Mouse (Mus musculus) brain, embryonic 14.5 days (tissue): ENCODE measurements around the gene Padi4.

Experiments
- CTCF ChIP-seq: fragments of 200-500 bp; IDR thresholded peaks from 2 replicates; pipeline ENCODE4 v1.5.1; 2012; ENCODE audit warnings: inconsistent platforms, mild to moderate bottlenecking, moderate library complexity, borderline replicate concordance; ENCODE audit not compliant: insufficient read depth, insufficient read length; ENCODE audit errors: extremely low read depth
- POLR2A ChIP-seq: fragments of 200-500 bp; IDR thresholded peaks from 2 replicates; pipeline ENCODE4 v1.6.1; 2012; ENCODE audit warnings: mild to moderate bottlenecking, inconsistent platforms, borderline replicate concordance; ENCODE audit not compliant: poor library complexity, insufficient read depth, insufficient read length, severe bottlenecking; ENCODE audit errors: extremely low read depth

DNA sequence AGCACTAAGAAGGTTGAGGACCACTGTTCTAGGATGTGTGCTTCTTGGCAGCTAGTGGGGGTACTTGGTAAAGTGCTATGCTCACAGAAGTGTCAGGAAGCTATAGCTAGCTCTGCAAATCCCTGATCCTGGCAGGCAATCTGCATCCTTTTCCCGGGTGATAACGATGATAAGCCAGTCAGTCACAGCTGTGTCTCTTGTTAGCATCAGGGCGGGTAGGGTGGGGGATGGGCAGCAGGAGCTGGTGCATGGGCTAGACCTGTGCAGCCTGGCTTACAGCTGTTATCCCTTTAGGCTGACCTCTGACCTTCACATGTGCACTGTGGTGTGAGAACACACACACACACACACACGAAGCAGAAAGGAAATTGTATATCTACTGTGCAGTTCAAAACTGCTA is 30.9 kb downstream of the Padi4 start:
- TF ChIP-seq CTCF (no peak), POLR2A (no peak)
